Mouse (Mus musculus) small intestine, adult 2 months (tissue): ENCODE data around the gene Mtg1.

Experiments used
- CTCF ChIP-seq: fragments of 200-500 bp; IDR thresholded peaks from 2 replicates; pipeline ENCODE4 v1.5.1; 2012; ENCODE audit warnings: low read depth, mild to moderate bottlenecking, control low read depth, inconsistent platforms, low read length, moderate library complexity, mixed read lengths; ENCODE audit not compliant: insufficient replicate concordance, insufficient read length; ENCODE audit errors: extremely low read depth
- POLR2A ChIP-seq: fragments of 200-500 bp; IDR thresholded peaks from 2 replicates; pipeline ENCODE4 v1.6.1; 2012; ENCODE audit warnings: low read depth, mild to moderate bottlenecking, control low read depth, inconsistent platforms, low read length, moderate library complexity

DNA sequence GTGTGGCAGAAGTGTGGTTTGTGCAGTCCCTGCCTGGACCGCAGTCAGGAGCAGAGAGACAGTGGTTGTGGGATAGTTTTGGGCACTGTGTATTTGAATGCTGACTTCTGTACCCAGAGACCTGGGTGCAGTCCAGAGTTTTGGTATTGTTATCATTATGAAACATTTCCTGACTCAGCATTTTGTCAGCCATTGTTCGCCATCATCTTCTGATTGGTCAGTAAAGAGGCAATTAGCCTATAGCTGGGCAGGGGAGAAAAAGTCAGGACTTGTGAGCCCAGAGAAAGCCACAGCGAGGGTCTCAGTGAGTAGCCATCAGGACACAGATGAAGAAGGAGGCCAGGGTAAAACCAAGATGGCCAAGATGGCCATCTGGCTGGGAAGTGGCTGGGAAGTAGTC, 23.0 kb downstream of the Mtg1 start:
- TF ChIP-seq CTCF (no peak), POLR2A (no peak)
